Mouse (Mus musculus): ENCODE measurements around the gene Cdk10. TPM values are rescaled to one million over a fixed set of nuclear protein-coding genes. Genes with fewer than 3 reads are reported as not detected.
A peak's percentile ranks its signal among the peaks of the same experiment; 100 is the strongest.
"Not testable (repeated sequence)": the region's sequence is repeated elsewhere in the genome, so short reads cannot be mapped to it uniquely, and the experiment has no call there.

The Cdk10 gene
- polyA plus RNA-seq (2015; fragmentation: Nextera tagmentation; extraction: Ambion mirVana), result 38.8 and 41.8 TPM in 2 replicates

DNA sequence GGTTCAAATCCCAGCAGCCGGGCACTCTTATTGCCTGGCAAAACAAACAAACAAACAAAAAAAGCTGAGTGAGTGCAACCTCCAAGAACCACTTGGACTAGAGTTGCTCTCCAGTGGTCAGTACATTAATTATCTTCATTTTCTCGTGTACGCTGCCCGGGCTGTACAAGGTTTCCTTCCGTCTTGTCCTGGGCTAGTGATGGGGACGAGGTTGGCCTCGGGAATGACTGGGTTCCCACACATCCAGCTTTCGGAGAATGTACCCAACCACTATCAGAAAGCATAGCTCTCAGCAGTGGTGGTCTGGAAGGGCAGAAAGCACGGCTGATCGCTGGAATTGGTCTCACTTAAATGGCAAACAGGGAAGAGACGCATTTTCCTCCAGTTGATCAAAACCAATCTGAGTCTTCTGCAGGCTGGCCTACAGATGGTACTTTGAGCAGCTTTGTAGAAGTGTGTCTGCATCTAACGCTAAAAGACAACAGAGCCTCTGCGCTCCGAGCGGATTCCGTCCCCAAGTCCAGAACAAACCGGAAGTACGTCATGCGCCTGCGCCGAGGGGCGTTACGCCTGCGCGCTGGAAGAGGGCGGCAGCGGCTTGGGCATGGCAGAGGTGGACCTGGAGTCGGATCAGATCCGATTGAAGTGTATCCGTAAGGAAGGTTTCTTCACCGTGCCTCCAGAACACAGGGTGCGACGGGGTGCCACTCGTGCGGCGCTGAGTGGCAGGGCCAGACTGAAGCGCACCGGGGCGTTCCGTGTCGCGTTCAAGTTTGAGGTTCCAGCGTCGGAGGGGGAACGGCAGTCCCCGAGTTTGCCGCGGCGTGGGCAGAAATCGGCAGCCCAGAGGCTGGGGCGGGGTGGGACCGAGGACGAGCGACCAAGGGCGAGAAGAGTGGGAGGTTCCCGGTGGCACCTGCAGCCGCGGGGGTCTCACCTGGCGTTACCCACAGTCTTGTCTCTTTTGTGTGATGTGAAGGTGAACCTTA lies at the start of gene Cdk10:
Gene Cdk10, plus strand, starts transcription at position 565 of the 989 bp plus-strand sequence.
- Histone ChIP-seq H3K27ac (peak within 1 kb of the TSS; percentile 83), H3K9ac (peak within 1 kb of the TSS; percentile 91), H3K36me3 (ENCODE audit: poor library complexity, severe bottlenecking) (peaks cover 31% of the 10 kb centered on the region), H3K4me2 (peak within 1 kb of the TSS; percentile 96), H3K27me3 (no peaks in the 10 kb centered on the region), H3K4me1 (peaks cover 15% of the 10 kb centered on the region), H3K4me3 (peak within 1 kb of the TSS; percentile 81), H3K9me3 (replicated peaks) (no peaks in the 10 kb centered on the region)
- ATAC-seq, result peak; percentile 94
- WGBS, result 3% methylated on average over 59 of the region's 59 CpGs

DNA sequence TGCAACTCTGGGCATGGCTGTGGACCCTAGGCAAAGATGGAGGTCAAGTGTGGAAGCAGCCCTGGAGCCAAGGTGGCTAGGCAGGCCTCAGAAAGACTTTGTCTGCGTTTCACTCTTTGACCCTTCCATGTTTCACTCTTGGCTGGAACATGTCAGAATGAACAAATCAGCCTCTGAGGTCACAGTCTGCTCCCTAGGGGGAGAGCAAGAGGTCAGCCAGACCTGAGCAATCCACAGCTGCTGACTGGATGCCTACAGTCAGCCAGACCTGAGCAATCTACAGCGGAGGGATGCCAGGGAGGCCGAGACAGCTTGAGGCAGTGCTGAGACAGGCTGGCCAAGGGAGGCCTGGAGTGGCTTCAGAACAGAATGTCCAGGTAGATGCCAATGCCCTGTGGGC lies 43.3 kb upstream of the Cdk10 start:
- Histone ChIP-seq H3K4me2 (no peak overlapping the region), H3K4me3 (no peak overlapping the region), H3K27ac (no peak overlapping the region), H3K27me3 (no peaks in the 10 kb centered on the region), H3K9me3 (replicated peaks) (peaks cover 20% of the 10 kb centered on the region), H3K4me1 (no peaks in the 10 kb centered on the region), H3K9ac (no peak overlapping the region), H3K36me3 (ENCODE audit: poor library complexity, severe bottlenecking) (no peaks in the 10 kb centered on the region)
- no peak for ATAC-seq
- WGBS, result 82% methylated on average over 3 of the region's 3 CpGs

DNA sequence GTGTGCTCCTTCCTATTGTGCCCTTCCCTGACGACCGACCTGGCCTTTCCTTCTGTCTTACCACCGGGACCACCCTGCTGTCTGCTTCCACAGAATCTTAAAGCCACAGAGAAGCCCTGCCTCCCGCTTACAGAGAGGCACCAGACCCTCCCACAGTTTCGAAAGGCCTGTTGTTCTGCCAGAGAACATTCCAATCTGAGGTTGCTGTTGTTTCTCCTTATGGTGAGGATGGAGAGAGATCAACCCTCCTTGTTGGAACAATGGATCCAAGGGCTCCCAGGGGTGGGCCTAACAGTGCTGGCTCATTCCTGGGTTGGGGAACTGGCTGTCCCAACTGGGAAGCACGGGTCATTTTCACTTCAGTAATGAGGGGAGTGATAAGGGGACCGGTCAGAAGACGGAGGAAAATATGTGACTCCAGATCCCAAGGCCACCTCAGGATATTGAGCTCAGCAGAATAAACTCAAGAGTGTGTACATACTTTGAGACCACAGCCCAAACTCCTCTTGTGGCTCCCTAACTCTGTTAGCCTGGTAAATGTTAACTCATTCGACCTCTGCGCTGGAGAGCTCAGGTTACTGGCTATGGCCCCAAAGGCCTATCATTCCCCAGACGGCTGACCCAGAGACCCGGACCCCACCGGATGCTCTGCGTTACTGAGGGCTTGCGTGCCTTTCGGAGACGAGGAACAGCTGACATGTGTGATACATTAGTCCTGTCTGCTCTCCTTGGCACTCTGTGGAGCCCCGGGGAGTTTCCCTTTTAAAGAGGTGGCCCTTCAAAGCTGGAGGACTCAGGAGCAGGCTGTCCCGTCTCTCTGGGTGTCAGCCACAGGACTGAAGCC lies 38.9 kb upstream of the Cdk10 start, which contains the start of gene Dpep1:
Gene Dpep1, plus strand, starts transcription at position 677 of the 844 bp plus-strand sequence.
- H3K9me3 ChIP-seq (replicated peaks), result no peaks in the 10 kb centered on the region
- 60% methylated on average over 19 of the region's 19 CpGs for WGBS
- H3K36me3 ChIP-seq (ENCODE audit: poor library complexity, severe bottlenecking), result no peaks in the 10 kb centered on the region
- ATAC-seq, result no peak
- H3K4me2 ChIP-seq, result no peak within 1 kb of the TSS
- no peaks in the 10 kb centered on the region for H3K27me3 ChIP-seq
- no peak within 1 kb of the TSS for H3K4me3 ChIP-seq
- peaks cover 4% of the 10 kb centered on the region; the same call in 1 of the 2 replicates for H3K4me1 ChIP-seq
- no peak within 1 kb of the TSS for H3K27ac ChIP-seq
- no peak within 1 kb of the TSS for H3K9ac ChIP-seq

DNA sequence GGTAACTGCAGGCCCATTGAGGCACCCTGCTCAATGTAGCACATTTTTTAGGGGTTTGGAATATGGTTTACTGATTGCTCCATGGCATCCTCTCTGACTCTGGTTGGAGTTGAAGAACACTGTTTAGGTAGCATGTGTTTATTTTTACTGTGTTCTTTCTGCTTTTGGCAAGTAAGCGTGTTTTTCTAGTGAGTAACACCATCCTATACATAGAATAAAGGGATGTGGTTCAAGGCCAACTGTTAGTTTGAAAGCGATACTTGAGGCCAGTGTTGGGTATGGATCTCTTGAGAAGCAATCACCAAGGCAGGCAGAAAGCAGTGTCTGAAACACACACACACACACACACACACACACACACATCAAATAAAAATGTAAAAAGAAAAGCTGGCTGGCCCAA lies 36.6 kb upstream of the Cdk10 start:
- no peak overlapping the region; the same call in 1 of the 2 replicates for H3K9ac ChIP-seq
- H3K4me1 ChIP-seq, result peaks cover 4% of the 10 kb centered on the region; the same call in 1 of the 2 replicates
- no peaks in the 10 kb centered on the region for H3K9me3 ChIP-seq (replicated peaks)
- WGBS, result 78% methylated on average over 2 of the region's 2 CpGs
- H3K27me3 ChIP-seq, result no peaks in the 10 kb centered on the region
- no peak overlapping the region for H3K27ac ChIP-seq
- no peak for ATAC-seq
- H3K4me3 ChIP-seq, result no peak overlapping the region
- no peak overlapping the region for H3K4me2 ChIP-seq
- no peaks in the 10 kb centered on the region for H3K36me3 ChIP-seq (ENCODE audit: poor library complexity, severe bottlenecking)

DNA sequence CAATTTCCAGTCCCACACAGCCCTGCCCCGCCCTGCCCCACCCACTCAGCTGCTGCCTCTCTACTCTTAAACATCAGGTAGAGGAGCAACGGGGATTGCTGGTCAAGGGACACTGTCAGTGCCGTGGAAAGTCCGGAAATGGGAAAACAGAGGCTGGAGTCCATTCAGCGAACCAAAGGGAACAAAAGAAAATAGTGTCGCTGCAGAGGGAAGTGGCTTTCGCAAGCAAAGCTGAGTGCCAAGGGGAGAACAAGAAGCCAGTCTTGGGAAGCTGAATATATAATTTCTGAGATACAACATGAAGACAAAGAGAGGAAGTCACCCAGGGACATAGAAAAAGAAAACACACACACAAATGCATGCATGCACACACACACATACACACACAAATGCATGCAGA lies 35.8 kb upstream of the Cdk10 start:
- Histone ChIP-seq H3K9ac (no peak overlapping the region), H3K27me3 (no peaks in the 10 kb centered on the region), H3K4me2 (no peak overlapping the region), H3K4me3 (no peak overlapping the region), H3K4me1 (peaks cover 4% of the 10 kb centered on the region; the same call in 1 of the 2 replicates), H3K27ac (no peak overlapping the region), H3K9me3 (replicated peaks) (no peaks in the 10 kb centered on the region), H3K36me3 (ENCODE audit: poor library complexity, severe bottlenecking) (no peaks in the 10 kb centered on the region)
- no peak for ATAC-seq
- WGBS, result 76% methylated on average over 7 of the region's 7 CpGs

DNA sequence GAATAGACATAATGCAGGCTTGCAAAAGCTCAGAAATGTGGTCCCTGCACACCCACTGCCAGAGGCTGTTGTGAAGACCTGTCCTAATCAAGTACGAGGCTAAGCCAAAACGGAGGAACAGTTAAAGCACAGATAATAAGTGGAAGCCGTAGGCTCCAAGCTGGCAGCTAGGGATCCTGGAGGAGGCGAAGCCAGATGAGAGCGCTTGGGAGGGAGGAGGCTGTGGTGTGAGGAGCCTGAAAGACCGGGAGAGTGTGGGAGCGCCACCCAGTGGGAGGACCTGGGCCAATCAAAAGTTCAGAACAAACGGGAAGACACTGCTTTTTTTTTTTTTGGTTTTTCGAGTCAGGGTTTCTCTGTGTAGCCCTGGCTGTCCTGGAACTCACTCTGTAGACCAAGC lies 34.0 kb upstream of the Cdk10 start:
- Histone ChIP-seq H3K4me2 (peak overlapping the region; percentile 20; the same call in 1 of the 2 replicates), H3K9me3 (replicated peaks) (no peaks in the 10 kb centered on the region), H3K4me1 (peaks cover 4% of the 10 kb centered on the region; the same call in 1 of the 2 replicates), H3K27me3 (no peaks in the 10 kb centered on the region), H3K27ac (no peak overlapping the region), H3K9ac (no peak overlapping the region), H3K36me3 (ENCODE audit: poor library complexity, severe bottlenecking) (no peaks in the 10 kb centered on the region), H3K4me3 (no peak overlapping the region)
- peak; percentile 30; the same call in 1 of the 2 replicates for ATAC-seq
- WGBS, result 4% methylated on average over 9 of the region's 9 CpGs

DNA sequence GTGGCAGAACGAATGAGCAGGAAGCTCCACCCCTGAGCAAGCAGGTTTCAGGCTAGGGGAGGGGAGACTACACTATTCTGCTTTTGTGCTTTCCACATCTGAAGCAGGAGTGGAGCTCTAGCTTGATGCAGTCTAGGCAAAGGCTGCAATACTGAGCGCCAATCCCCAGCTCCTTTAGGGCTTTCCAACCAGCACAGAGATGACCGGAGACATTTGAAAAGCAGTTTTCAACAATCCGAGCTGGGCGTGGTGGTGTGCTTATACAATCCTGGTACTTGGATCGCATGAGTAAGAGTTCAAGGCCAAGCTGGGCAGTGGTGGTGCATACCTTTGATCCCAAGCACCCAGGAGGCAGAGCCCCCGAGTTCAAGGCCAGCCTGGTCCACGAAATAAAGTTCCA lies 32.7 kb upstream of the Cdk10 start:
- Histone ChIP-seq H3K4me1 (peaks cover 4% of the 10 kb centered on the region; the same call in 1 of the 2 replicates), H3K27me3 (no peaks in the 10 kb centered on the region), H3K9me3 (replicated peaks) (no peaks in the 10 kb centered on the region), H3K9ac (no peak overlapping the region), H3K36me3 (ENCODE audit: poor library complexity, severe bottlenecking) (no peaks in the 10 kb centered on the region), H3K4me3 (no peak overlapping the region), H3K4me2 (no peak overlapping the region), H3K27ac (no peak overlapping the region)
- ATAC-seq, result no peak
- WGBS, result 65% methylated on average over 8 of the region's 8 CpGs

DNA sequence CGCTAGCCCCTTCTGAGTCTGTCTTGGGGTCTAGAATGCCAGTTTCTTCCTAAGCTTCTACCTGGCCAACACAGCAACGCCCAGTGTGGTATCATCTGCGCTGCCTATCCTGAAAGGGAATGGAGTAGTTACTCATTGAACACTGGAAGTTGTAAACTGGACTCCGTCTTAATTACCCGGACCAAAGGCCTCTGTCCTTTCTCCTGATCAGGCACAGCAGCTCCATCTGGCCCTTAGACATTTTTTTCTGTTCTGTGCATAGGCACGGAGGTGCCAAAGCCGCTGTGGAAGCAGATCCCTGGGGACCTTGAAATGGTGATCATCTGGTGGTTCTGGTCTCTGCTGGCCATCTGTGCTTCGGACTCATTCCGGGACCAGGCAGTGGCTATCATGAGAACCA lies 30.9 kb upstream of the Cdk10 start:
- no peak for ATAC-seq
- WGBS, result 90% methylated on average over 9 of the region's 9 CpGs
- no peak overlapping the region for H3K9ac ChIP-seq

DNA sequence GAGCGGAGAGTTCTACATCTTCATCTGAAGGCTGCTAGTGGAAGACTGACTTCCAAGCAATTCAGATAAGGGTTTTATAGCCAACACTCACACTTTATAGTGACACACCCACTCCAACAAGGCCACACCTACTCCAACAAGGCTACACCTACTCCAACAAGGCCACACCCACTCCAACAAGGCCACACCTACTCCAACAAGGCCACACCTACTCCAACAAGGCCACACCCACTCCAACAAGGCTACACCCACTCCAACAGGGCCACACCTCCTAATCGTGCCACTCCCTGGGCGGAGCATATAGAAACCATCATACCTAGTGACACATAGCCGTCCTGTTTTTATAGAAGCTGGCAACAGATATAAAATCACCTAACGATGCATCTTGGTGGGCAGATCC lies 27.6 kb upstream of the Cdk10 start:
- H3K36me3 ChIP-seq (ENCODE audit: poor library complexity, severe bottlenecking); H3K9me3 ChIP-seq (replicated peaks); ATAC-seq; H3K27me3 ChIP-seq; H3K4me2 ChIP-seq; H3K27ac ChIP-seq; H3K4me1 ChIP-seq; H3K9ac ChIP-seq; H3K4me3 ChIP-seq: not testable (repeated sequence)
- 73% methylated on average over 5 of the region's 5 CpGs for WGBS

More for the DNA sequence above, 30.9 kb upstream of the Cdk10 start:
- Histone ChIP-seq H3K27me3 (no peaks in the 10 kb centered on the region), H3K9me3 (replicated peaks) (no peaks in the 10 kb centered on the region), H3K27ac (no peak overlapping the region), H3K4me2 (no peak overlapping the region), H3K4me1 (peaks cover 4% of the 10 kb centered on the region; the same call in 1 of the 2 replicates), H3K36me3 (ENCODE audit: poor library complexity, severe bottlenecking) (no peaks in the 10 kb centered on the region), H3K4me3 (no peak overlapping the region)

DNA sequence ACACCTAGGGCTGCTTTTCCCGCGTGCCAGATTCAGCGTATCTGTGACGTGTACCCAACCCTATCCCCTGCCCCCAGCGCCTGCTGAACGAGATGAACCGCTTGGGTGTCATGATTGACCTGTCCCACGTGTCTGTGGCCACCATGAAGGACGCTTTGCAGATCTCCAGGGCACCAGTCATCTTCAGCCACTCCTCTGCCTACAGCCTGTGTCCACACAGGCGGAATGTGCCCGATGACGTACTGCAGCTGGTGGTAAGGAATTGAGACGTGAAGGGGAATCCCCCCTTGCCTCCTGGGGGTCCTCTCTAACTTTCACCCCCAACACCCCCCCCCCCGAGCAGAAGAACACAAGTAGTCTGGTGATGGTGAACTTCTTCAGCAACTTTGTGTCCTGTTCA lies 24.8 kb upstream of the Cdk10 start:
- no peak overlapping the region for H3K9ac ChIP-seq
- ATAC-seq, result no peak
- H3K4me3 ChIP-seq, result no peak overlapping the region
- no peak overlapping the region for H3K4me2 ChIP-seq
- H3K9me3 ChIP-seq (replicated peaks), result no peaks in the 10 kb centered on the region
- peaks cover 3% of the 10 kb centered on the region; the same call in 1 of the 2 replicates for H3K27me3 ChIP-seq
- no peaks in the 10 kb centered on the region for H3K4me1 ChIP-seq
- WGBS, result 80% methylated on average over 14 of the region's 14 CpGs
- peaks cover 14% of the 10 kb centered on the region for H3K36me3 ChIP-seq (ENCODE audit: poor library complexity, severe bottlenecking)
- no peak overlapping the region for H3K27ac ChIP-seq

DNA sequence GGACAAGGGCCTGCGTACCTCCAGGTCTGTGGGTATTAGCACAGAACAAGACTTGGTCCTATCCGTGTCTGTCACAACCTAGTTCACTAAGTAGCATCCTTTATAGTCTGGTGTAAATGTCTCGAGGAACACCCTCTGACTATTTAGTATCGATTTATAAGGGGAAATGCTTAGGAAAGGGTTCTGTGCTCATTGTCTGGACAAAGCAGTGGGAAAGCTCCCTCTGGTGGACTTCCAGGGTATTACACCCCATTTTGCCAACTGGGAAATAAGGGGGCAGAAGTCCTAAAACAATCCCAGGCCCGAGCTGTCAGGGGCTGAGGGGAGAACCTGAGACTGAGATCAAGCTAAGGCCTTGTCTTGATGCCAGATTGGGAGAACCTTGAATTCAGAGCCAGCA lies 22.4 kb upstream of the Cdk10 start:
- Histone ChIP-seq H3K27ac (no peak overlapping the region), H3K4me2 (no peak overlapping the region), H3K9ac (no peak overlapping the region), H3K27me3 (peaks cover 3% of the 10 kb centered on the region; the same call in 1 of the 2 replicates), H3K4me1 (no peaks in the 10 kb centered on the region), H3K4me3 (no peak overlapping the region), H3K36me3 (ENCODE audit: poor library complexity, severe bottlenecking) (peaks cover 35% of the 10 kb centered on the region), H3K9me3 (replicated peaks) (no peaks in the 10 kb centered on the region)
- ATAC-seq, result peak; percentile 24; the same call in 1 of the 2 replicates
- WGBS, result 24% methylated on average over 5 of the region's 5 CpGs
